ENCODE assay signal across 9 mouse cellular contexts in the genomic region with DNA sequence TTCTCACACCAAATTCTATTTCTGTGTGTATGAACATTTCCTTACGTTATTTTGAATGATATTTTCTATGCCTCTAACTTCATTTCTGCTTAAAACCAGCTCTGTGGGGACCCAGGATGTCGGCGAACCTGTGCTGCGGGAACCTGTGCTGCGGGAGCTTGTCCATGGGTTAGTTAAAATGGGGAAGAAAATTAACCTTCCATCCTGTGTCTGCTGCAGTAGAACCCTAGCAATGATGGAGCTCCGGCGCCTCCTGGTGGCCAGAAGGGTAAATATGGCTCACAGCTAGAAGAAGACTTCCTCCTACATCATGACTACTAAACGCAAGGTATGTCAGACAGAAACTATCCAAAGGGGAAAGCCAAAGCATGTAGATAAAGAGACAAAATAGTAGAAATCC. TPM values are rescaled to one million over a fixed set of nuclear protein-coding genes. Genes with fewer than 3 reads are reported as not detected.
A peak's percentile ranks its signal among the peaks of the same experiment; 100 is the strongest.
DNase-seq lines count a peak whose midpoint lies in the region; ATAC-seq and TF ChIP-seq lines count a peak whose summit lies in the region.
"Had no signal": no experiment of that assay in that cellular context is flagged by ENCODE, and none has a peak within 500 bp of the region (broad histone marks: within the 10 kb centered on the region; RNA-seq: fewer than 3 reads in every experiment).

No protein-coding gene starts in this region.

- no peak overlapping the region for H3K9ac ChIP-seq in ES-Bruce4 (ENCODE audit: low read depth, poor library complexity, severe bottlenecking)
- H3K9ac ChIP-seq: limb, embryonic 12.5 days had no signal

- no peak overlapping the region for H3K27ac ChIP-seq in ES-Bruce4 (ENCODE audit: insufficient read depth, low read length)
- H3K27ac ChIP-seq: limb, embryonic 12.5 days had no signal

- no peaks in the 10 kb centered on the region; the same call in 1 of the 2 replicates for H3K9me3 ChIP-seq in ES-Bruce4 (replicated peaks; ENCODE audit: control insufficient read depth, insufficient read depth, low read length, poor library complexity, severe bottlenecking)
- H3K9me3 ChIP-seq: limb, embryonic 12.5 days had no signal

- no peak overlapping the region for H3K4me3 ChIP-seq in ES-Bruce4 (ENCODE audit: low read depth, low read length)
- H3K4me3 ChIP-seq: limb, embryonic 12.5 days had no signal

- TF ChIP-seq CTCF in ES-Bruce4 (IDR thresholded peaks at IDR 0.05; ENCODE audit: low read depth, low read length), result peak; percentile 88

- ATAC-seq in cerebellum, adult (ENCODE audit: insufficient number of reproducible peaks, low FRiP score, low TSS enrichment), result no peak; the same call in 1 of the 2 replicates
- ATAC-seq in frontal cortex, adult (ENCODE audit: low TSS enrichment), result peak; percentile 64; the same call in 1 of the 2 replicates

- no peaks in the 10 kb centered on the region for H3K27me3 ChIP-seq in ES-Bruce4 (ENCODE audit: control insufficient read depth, insufficient read depth, low read length, poor library complexity, severe bottlenecking)

- TF ChIP-seq EP300 in ES-Bruce4 (IDR thresholded peaks at IDR 0.05; ENCODE audit: insufficient read depth, low read depth, low read length), result no peak

- no peak for TF ChIP-seq POLR2A in ES-Bruce4 (IDR thresholded peaks at IDR 0.05; ENCODE audit: insufficient read depth, low read length)

- H3K36me3 ChIP-seq in ES-Bruce4 (ENCODE audit: control insufficient read depth, insufficient read depth, low read length, poor library complexity, severe bottlenecking), result no peaks in the 10 kb centered on the region
- H3K36me3 ChIP-seq: limb, embryonic 12.5 days had no signal

- peak; percentile 55 for DNase-seq in cerebellum, adult 11 months
- DNase-seq in c-Kit-positive CD71-positive TER-119-negative erythroid progenitor cells, embryonic 14.5 days (ENCODE audit: low read depth), result peak; percentile 38
- peak; percentile 82 for DNase-seq in layer of hippocampus, adult 11-12 months (ENCODE audit: low spot score)
- peak; percentile 74 for DNase-seq in lung, postnatal 10 days
- DNase-seq in right cerebral cortex, postnatal 36 days (ENCODE audit: low spot score in 2 of 2), result peak; percentile 60 to 71

- H3K4me1 ChIP-seq in ES-Bruce4 (ENCODE audit: control insufficient read depth, insufficient read depth, low read length), result no peaks in the 10 kb centered on the region
- H3K4me1 ChIP-seq: limb, embryonic 12.5 days had no signal

RNA-seq across cellular contexts. Expression of a gene that starts 48.6 kb away (rescaled TPM):
- 223 and 224 TPM in 2 replicates for polyA plus RNA-seq in ES-Bruce4 (2011; ENCODE audit: insufficient read depth, insufficient read length, low read depth, missing spikeins)
